Mouse (Mus musculus): Measurements from ENCODE around the gene Ttc4.

DNA sequence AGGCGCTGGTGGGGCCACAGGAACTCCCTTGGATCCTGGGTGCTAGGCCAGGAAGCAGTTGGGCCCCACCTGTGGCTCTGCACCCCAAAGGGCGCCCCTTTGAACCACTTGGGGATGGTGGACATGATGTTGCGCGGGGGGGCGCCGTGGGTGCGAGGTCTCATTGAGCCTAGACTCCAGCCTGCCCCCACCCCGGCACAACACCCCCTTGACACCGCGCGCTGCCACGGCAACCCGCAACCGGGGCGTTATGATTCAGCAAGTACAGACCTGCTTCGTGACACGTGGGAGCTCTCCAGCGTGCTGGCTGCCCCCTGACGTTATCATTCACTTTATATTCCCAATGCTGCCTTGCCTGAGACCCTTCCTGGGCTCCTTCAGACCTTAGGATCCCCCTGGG is 61.7 kb downstream of the Ttc4 start, which contains the start of gene Lexm:
- no peak for TF ChIP-seq GATA1 (IDR thresholded peaks at IDR 0.05; ENCODE audit: low read length)
- TF ChIP-seq TAL1 (IDR thresholded peaks at IDR 0.05; ENCODE audit: low read length), result no peak
